In genomic region chr4:11874586-11875264, GRCm38 (mm10) we compare ENCODE assay signal across 24 mouse cellular contexts.
A peak's percentile ranks its signal among the peaks of the same experiment; 100 is the strongest.
DNase-seq lines count a peak whose midpoint lies in the region; ATAC-seq and TF ChIP-seq lines count a peak whose summit lies in the region.
"Had no signal": no experiment of that assay in that cellular context is flagged by ENCODE, and none has a peak within 500 bp of the region (broad histone marks: within the 10 kb centered on the region; RNA-seq: fewer than 3 reads in every experiment).

No protein-coding gene starts in this region.

- intact Hi-C loops in heart, adult 2 months (cut with DNase I), result no loop called here
- intact Hi-C loops in gastrocnemius, postnatal 14 days (cut with DNase I; ENCODE audit: low total_unique reads), result no loop called here

- DNase-seq in heart, adult 11 months, result peak; percentile 67
- no peak for DNase-seq in heart, adult 2 months
- DNase-seq in liver, result no peak
- DNase-seq in lung, postnatal 0 days (ENCODE audit: low spot score), result no peak
- DNase-seq in lung, adult 2 months, result no peak
- DNase-seq in stomach, postnatal 0 days (ENCODE audit: low spot score), result peak; percentile 40
- DNase-seq in gastrocnemius, postnatal 14 days, result no peak
- DNase-seq: adrenal gland, postnatal 10 days; cerebellum, adult 8-10 months; cerebellum, postnatal 36 days; gastrocnemius, adult 2 months; kidney, adult 8-10 months; kidney, postnatal 10 days; layer of hippocampus, postnatal 36 days; left cerebral cortex, postnatal 4 days; lung, postnatal 10 days; right cerebral cortex, postnatal 25 days had no signal

- TF ChIP-seq EP300 in heart, adult 2 months (IDR thresholded peaks at IDR 0.05; ENCODE audit: insufficient read depth, low read depth, low read length), result no peak
- TF ChIP-seq EP300 in lung, postnatal 0 days (IDR thresholded peaks at IDR 0.05), result no peak
- no peak for TF ChIP-seq EP300 in stomach, postnatal 0 days (optimal IDR thresholded peaks at IDR 0.05)

- no peaks in the 10 kb centered on the region for H3K27me3 ChIP-seq in heart, adult 2 months (ENCODE audit: control insufficient read depth, insufficient read depth, low read length)
- no peaks in the 10 kb centered on the region for H3K27me3 ChIP-seq in liver, embryonic 15.5 days
- H3K27me3 ChIP-seq in lung, postnatal 0 days (replicated peaks; ENCODE audit: insufficient read depth, low read length), result no peaks in the 10 kb centered on the region
- H3K27me3 ChIP-seq in stomach, postnatal 0 days (ENCODE audit: control insufficient read depth, insufficient read depth, low read length), result no peaks in the 10 kb centered on the region
- H3K27me3 ChIP-seq: Patski had no signal

- no peak for TF ChIP-seq CTCF in heart, adult 2 months (IDR thresholded peaks at IDR 0.05)
- TF ChIP-seq CTCF in lung, postnatal 0 days (IDR thresholded peaks at IDR 0.05), result no peak
- TF ChIP-seq CTCF in lung, adult 2 months (IDR thresholded peaks at IDR 0.05; ENCODE audit: insufficient read depth, low read length), result no peak
- TF ChIP-seq CTCF in stomach, postnatal 0 days (IDR thresholded peaks at IDR 0.05; ENCODE audit: low read depth), result no peak

- H3K27ac ChIP-seq in heart, adult 2 months, result no peak overlapping the region
- H3K27ac ChIP-seq in liver, embryonic 15.5 days (replicated peaks), result no peak overlapping the region
- no peak overlapping the region for H3K27ac ChIP-seq in lung, postnatal 0 days (ENCODE audit: low read length)
- 0 out of 2 replicates have a peak overlapping the region, but pooled peaks have one; percentile 13 for H3K27ac ChIP-seq in stomach, postnatal 0 days (replicated peaks)
- H3K27ac ChIP-seq: gastrocnemius, adult 2 months; hindbrain, embryonic 14.5 days had no signal

- H3K4me3 ChIP-seq in heart, adult 2 months, result no peak overlapping the region
- no peak overlapping the region for H3K4me3 ChIP-seq in liver, embryonic 15.5 days (replicated peaks)
- no peak overlapping the region for H3K4me3 ChIP-seq in lung, postnatal 0 days (ENCODE audit: low read depth, low read length)
- no peak overlapping the region for H3K4me3 ChIP-seq in lung, adult 2 months (replicated peaks; ENCODE audit: extremely low read depth, low read depth, low read length)
- no peak overlapping the region for H3K4me3 ChIP-seq in stomach, postnatal 0 days (ENCODE audit: low read depth, low read length)
- H3K4me3 ChIP-seq: gastrocnemius, adult 2 months had no signal

- H3K9ac ChIP-seq in heart, adult 2 months (ENCODE audit: low read depth, low read length), result no peak overlapping the region
- no peak overlapping the region for H3K9ac ChIP-seq in liver, embryonic 15.5 days
- no peak overlapping the region for H3K9ac ChIP-seq in lung, postnatal 0 days (replicated peaks; ENCODE audit: low read depth)
- no peak overlapping the region for H3K9ac ChIP-seq in stomach, postnatal 0 days (ENCODE audit: low read length)
- H3K9ac ChIP-seq: hindbrain, embryonic 14.5 days had no signal

- no peak overlapping the region for H3K4me2 ChIP-seq in liver, embryonic 15.5 days
- no peak overlapping the region for H3K4me2 ChIP-seq in lung, postnatal 0 days (replicated peaks; ENCODE audit: low read depth, low read length)
- H3K4me2 ChIP-seq in stomach, postnatal 0 days (replicated peaks; ENCODE audit: low read depth), result no peak overlapping the region
- H3K4me2 ChIP-seq: heart, embryonic 11.5 days; hindbrain, embryonic 14.5 days; midbrain, embryonic 11.5 days had no signal

- H3K79me2 ChIP-seq in heart, adult 2 months (replicated peaks; ENCODE audit: control insufficient read depth, insufficient read depth, low read length), result no peaks in the 10 kb centered on the region

- peak; percentile 42; the same call in 1 of the 2 replicates for ATAC-seq in liver, embryonic 15.5 days (ENCODE audit: insufficient read depth)
- ATAC-seq in lung, postnatal 0 days, result peak; percentile 48; the same call in 1 of the 2 replicates
- peak; percentile 79 for ATAC-seq in stomach, postnatal 0 days (ENCODE audit: low FRiP score, low TSS enrichment)
- ATAC-seq: forebrain, embryonic 14.5 days; midbrain, embryonic 16.5 days; Patski had no signal

- peaks cover 5% of the 10 kb centered on the region for H3K4me1 ChIP-seq in heart, adult 2 months (ENCODE audit: control insufficient read depth, insufficient read depth, low read length)
- peaks cover 22% of the 10 kb centered on the region for H3K4me1 ChIP-seq in liver, embryonic 15.5 days (replicated peaks)
- peaks cover 7% of the 10 kb centered on the region; the same call in 1 of the 2 replicates for H3K4me1 ChIP-seq in lung, postnatal 0 days (ENCODE audit: insufficient read depth, low read depth, low read length)
- peaks cover 4% of the 10 kb centered on the region; the same call in 1 of the 2 replicates for H3K4me1 ChIP-seq in lung, adult 2 months (ENCODE audit: control insufficient read depth, insufficient read depth, low read length)
- H3K4me1 ChIP-seq in stomach, postnatal 0 days (replicated peaks; ENCODE audit: control insufficient read depth, insufficient read depth), result peaks cover 2% of the 10 kb centered on the region

- 79% methylated on average over 4 of the region's 4 CpGs for WGBS in heart, adult 2 months
- WGBS in liver, embryonic 15.5 days (ENCODE audit: insufficient replicate concordance), result 41% methylated on average over 4 of the region's 4 CpGs
- WGBS in lung, postnatal 0 days, result 57% methylated on average over 4 of the region's 4 CpGs
- WGBS in lung, adult 2 months, result 57% methylated on average over 4 of the region's 4 CpGs
- 67% methylated on average over 4 of the region's 4 CpGs for WGBS in stomach, postnatal 0 days

- H3K36me3 ChIP-seq in heart, adult 2 months (ENCODE audit: control insufficient read depth, insufficient read depth, low read length), result no peaks in the 10 kb centered on the region
- H3K36me3 ChIP-seq in liver, embryonic 15.5 days (replicated peaks), result no peaks in the 10 kb centered on the region
- no peaks in the 10 kb centered on the region for H3K36me3 ChIP-seq in lung, postnatal 0 days (ENCODE audit: insufficient read depth, low read length)
- no peaks in the 10 kb centered on the region for H3K36me3 ChIP-seq in stomach, postnatal 0 days (ENCODE audit: control insufficient read depth, insufficient read depth, low read length)

- H3K9me3 ChIP-seq in liver, embryonic 15.5 days (replicated peaks), result no peaks in the 10 kb centered on the region
- H3K9me3 ChIP-seq in lung, postnatal 0 days (ENCODE audit: low read length), result no peaks in the 10 kb centered on the region
- H3K9me3 ChIP-seq in stomach, postnatal 0 days (ENCODE audit: control insufficient read depth, low read length), result no peaks in the 10 kb centered on the region

- no peak for TF ChIP-seq POLR2A in heart, adult 2 months (IDR thresholded peaks at IDR 0.05; ENCODE audit: insufficient read depth, low read depth, low read length)
- no peak for TF ChIP-seq POLR2A in lung, adult 2 months (IDR thresholded peaks at IDR 0.05; ENCODE audit: borderline replicate concordance, extremely low read depth, low read depth, low read length)

Comparison
In these comparisons a context has a peak if more than half of its experiments do, and no peak if none do; other contexts are left out.
1. DNase-seq: peak in heart, adult 11 months (single experiment) and stomach, postnatal 0 days (single experiment); none in heart, adult 2 months (0 of 2), liver (single experiment), lung, postnatal 0 days (single experiment), lung, adult 2 months (single experiment) and gastrocnemius, postnatal 14 days (single experiment).
2. Peak in every context shown above with its lines, with median percentiles within 50 percentile points of each other: ATAC-seq.